Mouse (Mus musculus) midbrain, postnatal 0 days (tissue): ENCODE results near the gene Bag5. TPM values are rescaled to one million over a fixed set of nuclear protein-coding genes. Genes with fewer than 3 reads are reported as not detected.

ENCODE experiments used
- ATAC-seq: fragments of 200-750 bp; cut with Nextera tagmentation; 2 replicates; pipeline ENCODE4 v1.8.0; 2017; ENCODE audit warnings: moderate number of reproducible peaks, mild to moderate bottlenecking, moderate TSS enrichment, moderate library complexity; ENCODE audit not compliant: low FRiP score
- DNase-seq: peaks from one replicate; pipeline ENCODE4 v3.0.0-alpha.2; 2015; ENCODE audit warnings: low spot score
- H3K27ac ChIP-seq: fragments of 300-500 bp; sonication (generic); 2 replicates; pipeline ENCODE4 v1.5.1; 2014; ENCODE audit warnings: low read depth, mild to moderate bottlenecking, low read length, mixed read lengths
- H3K27me3 ChIP-seq: fragments of 300-500 bp; sonication (generic); 2 replicates; pipeline ENCODE4 v1.6.1; 2014; ENCODE audit warnings: low read length, control low read depth, mixed read lengths; ENCODE audit not compliant: insufficient read depth
- H3K36me3 ChIP-seq: fragments of 300-500 bp; sonication (generic); 2 replicates; pipeline ENCODE4 v1.6.1; 2014; ENCODE audit warnings: low read length, control low read depth, mixed read lengths; ENCODE audit not compliant: insufficient read depth
- H3K4me1 ChIP-seq: fragments of 300-500 bp; sonication (generic); 2 replicates; pipeline ENCODE4 v1.6.1; 2014; ENCODE audit warnings: mild to moderate bottlenecking, control low read depth, antibody characterized with exemption, low read length, mixed read lengths; ENCODE audit not compliant: insufficient read depth
- H3K4me2 ChIP-seq: fragments of 300-500 bp; sonication (generic); 2 replicates; pipeline ENCODE4 v1.6.1; 2014; ENCODE audit warnings: low read depth, mild to moderate bottlenecking, low read length, mixed read lengths; ENCODE audit not compliant: poor library complexity, severe bottlenecking
- H3K4me3 ChIP-seq: fragments of 300-500 bp; sonication (generic); 2 replicates; pipeline ENCODE4 v1.5.1; 2014; ENCODE audit warnings: low read depth, mild to moderate bottlenecking, low read length, moderate library complexity
- H3K9ac ChIP-seq: fragments of 300-500 bp; sonication (generic); replicated peaks from 2 replicates; pipeline ENCODE4 v1.6.1; 2014; ENCODE audit warnings: mild to moderate bottlenecking, low read length, moderate library complexity, mixed read lengths; ENCODE audit not compliant: poor library complexity, severe bottlenecking
- H3K9me3 ChIP-seq: fragments of 300-500 bp; sonication (generic); 2 replicates; pipeline ENCODE4 v1.6.1; 2016; ENCODE audit warnings: low read length, control low read depth
- CTCF ChIP-seq: IDR thresholded peaks from 2 replicates; pipeline ENCODE4 v1.5.1; 2016; ENCODE audit warnings: antibody characterized with exemption, mild to moderate bottlenecking
- WGBS: fragments of 180-500 bp; shearing (Covaris S2); extraction: QIAGEN DNeasy Blood & Tissue Kit; methylation state at CpG from one replicate; pipeline ENCODE4 v1.1.7; 2014; 5-methylcytosine and 5-hydroxymethylcytosine counted together
- polyA plus RNA-seq: library from polyadenylated mRNA; unstranded; fragments of >200 nt; fragmentation: Nextera tagmentation; extraction: Ambion mirVana; gene quantifications from 2 replicates; pipeline ENCODE4 v1.2.1, GENCODE M21; 2015
- total RNA-seq: library from RNA; depleted of rRNA; stranded (reverse); fragments of >200 nt; gene quantifications from 2 replicates; pipeline ENCODE4 v1.2.3, GENCODE M21; 2014

Bag5 gene
- total and polyA plus RNA-seq, 2 experiments from 2014 or later, result 28.7 to 70.8 TPM

DNA sequence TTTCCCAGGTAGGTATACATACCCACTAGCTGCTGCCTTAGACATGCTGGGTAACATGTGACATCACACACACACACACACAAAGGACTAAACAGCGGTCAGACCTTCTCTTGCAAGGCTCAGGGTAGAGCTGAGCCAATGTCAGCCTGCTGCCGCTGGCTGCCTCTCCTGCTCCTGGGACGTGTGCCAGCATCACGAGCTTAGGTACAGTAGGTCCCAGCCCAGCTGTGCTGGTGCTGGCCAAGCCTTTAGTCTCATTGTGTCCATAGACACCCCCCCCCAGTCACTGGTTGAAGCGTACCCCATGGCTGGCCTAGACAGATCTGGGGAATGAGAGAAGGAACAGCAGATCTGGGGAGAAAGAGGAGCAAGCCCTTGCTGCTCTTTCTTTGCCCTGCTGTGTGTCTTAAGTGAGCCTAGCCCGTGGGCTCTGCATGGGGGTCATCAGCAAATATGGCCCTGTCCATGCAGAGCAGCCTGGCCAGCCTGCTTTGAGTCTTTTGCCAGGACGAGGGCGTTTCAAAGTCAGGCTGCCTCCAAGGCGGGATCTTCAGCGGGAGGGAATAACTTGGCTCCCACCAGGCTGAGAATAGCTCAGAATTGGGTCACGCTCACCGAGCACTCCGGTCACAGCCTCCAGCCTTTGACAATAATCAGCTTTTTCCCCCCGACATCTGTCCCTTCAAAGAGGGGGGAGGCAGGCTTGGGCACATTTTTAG, 25.5 kb downstream of the Bag5 start:
- H3K36me3 ChIP-seq, result peaks cover 10% of the 10 kb centered on the region
- H3K4me2 ChIP-seq, result no peak overlapping the region
- peak; percentile 88 for DNase-seq
- H3K9ac ChIP-seq, result 0 out of 2 replicates have a peak overlapping the region, but pooled peaks have one; percentile 13
- TF ChIP-seq CTCF, result no peak
- no peak overlapping the region for H3K4me3 ChIP-seq
- ATAC-seq, result peak; percentile 76
- no peaks in the 10 kb centered on the region for H3K27me3 ChIP-seq
- peak overlapping the region; percentile 72 for H3K27ac ChIP-seq
- WGBS, result 9% methylated on average over 14 of the region's 14 CpGs
- no peaks in the 10 kb centered on the region for H3K9me3 ChIP-seq
- H3K4me1 ChIP-seq, result peaks cover 10% of the 10 kb centered on the region; the same call in 1 of the 2 replicates

DNA sequence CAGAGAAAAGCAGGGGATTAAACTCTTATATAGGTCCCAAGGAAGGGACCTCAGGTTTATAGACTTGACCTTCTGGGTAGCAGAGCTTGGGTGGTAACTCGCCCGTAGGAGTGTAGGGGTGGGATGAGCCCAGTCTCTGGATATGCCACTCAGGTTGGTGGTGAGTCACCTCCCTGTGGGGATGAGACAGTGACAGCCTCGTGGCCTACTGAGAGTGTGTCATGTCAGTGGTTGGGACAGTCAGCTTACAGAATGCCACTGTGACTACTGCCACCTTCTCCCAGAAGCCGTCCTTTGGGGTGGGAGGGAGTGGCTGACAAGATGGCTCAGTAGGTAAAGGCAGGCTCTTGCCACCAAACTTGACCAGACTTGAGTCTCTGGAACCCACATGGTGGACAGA, 26.7 kb downstream of the Bag5 start:
- H3K4me3 ChIP-seq, result no peak overlapping the region
- no peak overlapping the region for H3K27ac ChIP-seq
- peaks cover 16% of the 10 kb centered on the region for H3K36me3 ChIP-seq
- ATAC-seq (no peak), DNase-seq (no peak)
- no peaks in the 10 kb centered on the region for H3K9me3 ChIP-seq
- H3K4me1 ChIP-seq, result peaks cover 10% of the 10 kb centered on the region; the same call in 1 of the 2 replicates
- H3K9ac ChIP-seq, result no peak overlapping the region
- no peak overlapping the region for H3K4me2 ChIP-seq
- whole genome bisulfite sequencing, result 87% methylated on average over 4 of the region's 4 CpGs
- no peaks in the 10 kb centered on the region for H3K27me3 ChIP-seq
- TF ChIP-seq CTCF, result no peak

DNA sequence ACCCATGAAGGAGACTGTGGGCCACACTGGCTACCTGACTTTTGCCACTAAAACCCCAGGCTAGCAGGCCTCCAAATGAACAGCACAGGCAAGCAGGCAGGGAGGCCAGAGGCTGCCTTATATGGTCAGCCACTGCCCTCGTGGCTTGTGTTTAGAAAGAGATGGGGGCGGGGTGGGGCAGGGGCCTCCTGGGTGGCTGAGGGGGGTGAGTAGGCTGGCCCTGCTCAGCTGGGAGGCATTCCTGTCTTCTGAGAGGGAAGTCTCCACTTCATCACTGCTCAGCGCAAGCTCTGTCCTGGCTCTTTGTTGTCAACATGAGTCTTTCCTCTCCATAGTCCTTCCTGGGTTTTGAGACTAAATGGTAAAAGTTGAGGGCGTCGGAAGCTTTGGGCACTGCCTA, 30.3 kb downstream of the Bag5 start:
- H3K4me2 ChIP-seq, result no peak overlapping the region
- H3K27me3 ChIP-seq, result no peaks in the 10 kb centered on the region
- TF ChIP-seq CTCF, result no peak
- ATAC-seq (no peak), DNase-seq (no peak)
- H3K27ac ChIP-seq, result no peak overlapping the region
- no peak overlapping the region for H3K4me3 ChIP-seq
- peaks cover 16% of the 10 kb centered on the region for H3K36me3 ChIP-seq
- WGBS, result 72% methylated on average over 5 of the region's 5 CpGs
- H3K9ac ChIP-seq, result no peak overlapping the region
- H3K4me1 ChIP-seq, result peaks cover 13% of the 10 kb centered on the region; the same call in 1 of the 2 replicates
- H3K9me3 ChIP-seq, result no peaks in the 10 kb centered on the region

DNA sequence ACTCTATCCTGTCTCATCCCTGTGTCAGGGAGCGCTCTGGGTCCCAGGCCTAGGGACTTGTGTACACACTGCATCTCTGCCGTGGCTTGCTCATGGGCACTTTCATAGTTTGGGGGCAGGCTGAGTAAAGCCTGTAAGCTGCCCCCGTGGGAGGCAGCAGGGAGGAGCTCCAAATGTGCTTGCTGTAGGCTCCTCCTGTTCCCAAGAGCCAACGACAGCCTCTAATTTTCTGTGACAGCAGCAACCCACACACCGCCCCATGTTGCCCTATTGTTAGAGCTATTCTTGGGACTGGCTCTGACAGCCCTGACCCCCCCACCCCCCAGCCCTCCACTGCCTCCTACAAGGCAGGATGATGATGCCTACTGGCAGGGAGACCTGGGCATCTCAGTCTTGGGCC, 31.1 kb downstream of the Bag5 start:
- ATAC-seq (no peak), DNase-seq (no peak)
- no peak overlapping the region for H3K9ac ChIP-seq
- peaks cover 16% of the 10 kb centered on the region for H3K36me3 ChIP-seq
- H3K4me2 ChIP-seq, result no peak overlapping the region
- peaks cover 14% of the 10 kb centered on the region; the same call in 1 of the 2 replicates for H3K4me1 ChIP-seq
- no peaks in the 10 kb centered on the region for H3K9me3 ChIP-seq
- no peak overlapping the region for H3K27ac ChIP-seq
- no peaks in the 10 kb centered on the region for H3K27me3 ChIP-seq
- WGBS, result 76% methylated on average over 5 of the region's 5 CpGs
- no peak overlapping the region for H3K4me3 ChIP-seq
- TF ChIP-seq CTCF, result no peak

DNA sequence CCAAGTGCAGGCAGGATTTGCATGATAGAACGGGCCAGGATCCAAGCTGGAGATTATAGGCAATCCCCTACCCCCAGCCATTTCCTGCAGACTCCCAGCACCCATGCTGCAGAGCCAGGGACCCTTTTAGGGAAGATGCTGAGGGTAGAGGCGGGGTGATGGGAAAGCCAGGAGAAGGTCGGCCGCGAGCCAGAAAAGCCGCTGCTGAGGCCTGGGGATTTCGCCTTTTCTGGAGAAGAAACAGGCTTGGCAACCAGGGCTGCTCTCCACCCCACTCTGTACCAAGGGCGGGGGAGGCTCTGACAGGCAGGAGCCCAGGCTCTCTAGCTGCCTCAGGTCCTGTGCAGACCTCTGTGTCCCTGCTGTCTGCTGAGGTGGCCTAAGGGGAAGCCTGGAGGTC, 31.8 kb downstream of the Bag5 start:
- 86% methylated on average over 8 of the region's 8 CpGs for WGBS
- H3K4me1 ChIP-seq, result peaks cover 12% of the 10 kb centered on the region; the same call in 1 of the 2 replicates
- no peak for TF ChIP-seq CTCF
- no peak for ATAC-seq
- no peak overlapping the region for H3K4me3 ChIP-seq
- H3K27me3 ChIP-seq, result no peaks in the 10 kb centered on the region
- H3K36me3 ChIP-seq, result peaks cover 16% of the 10 kb centered on the region
- no peak overlapping the region for H3K4me2 ChIP-seq
- H3K9me3 ChIP-seq, result no peaks in the 10 kb centered on the region
- no peak overlapping the region for H3K9ac ChIP-seq
- no peak overlapping the region for H3K27ac ChIP-seq
- DNase-seq, result peak; percentile 19

DNA sequence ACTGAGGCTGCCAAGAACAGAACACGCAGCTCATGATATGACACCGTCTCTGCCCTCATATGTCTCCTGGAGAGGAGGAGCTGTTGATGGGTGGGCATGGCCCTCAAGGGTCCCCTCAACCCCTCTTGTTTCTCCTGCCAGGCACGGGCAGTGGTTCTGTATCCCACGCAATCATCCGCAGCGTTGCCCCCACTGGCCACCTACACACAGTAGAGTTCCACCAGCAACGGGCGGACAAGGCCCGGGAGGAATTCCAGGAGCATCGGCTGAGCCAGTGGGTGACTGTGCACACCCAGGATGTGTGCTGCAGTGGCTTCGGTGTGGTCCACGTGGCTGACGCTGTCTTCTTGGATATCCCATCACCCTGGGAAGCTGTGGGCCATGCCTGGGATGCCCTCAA, 32.4 kb downstream of the Bag5 start:
- H3K27ac ChIP-seq, result no peak overlapping the region
- no peaks in the 10 kb centered on the region for H3K27me3 ChIP-seq
- H3K36me3 ChIP-seq, result peaks cover 16% of the 10 kb centered on the region
- H3K4me2 ChIP-seq, result no peak overlapping the region
- H3K4me1 ChIP-seq, result peaks cover 12% of the 10 kb centered on the region; the same call in 1 of the 2 replicates
- no peaks in the 10 kb centered on the region for H3K9me3 ChIP-seq
- no peak for DNase-seq
- no peak overlapping the region for H3K4me3 ChIP-seq
- no peak overlapping the region for H3K9ac ChIP-seq
- ATAC-seq, result no peak
- WGBS, result 94% methylated on average over 13 of the region's 13 CpGs
- no peak for TF ChIP-seq CTCF
